ENCODE assay signal across 7 mouse cellular contexts in the genomic region with DNA sequence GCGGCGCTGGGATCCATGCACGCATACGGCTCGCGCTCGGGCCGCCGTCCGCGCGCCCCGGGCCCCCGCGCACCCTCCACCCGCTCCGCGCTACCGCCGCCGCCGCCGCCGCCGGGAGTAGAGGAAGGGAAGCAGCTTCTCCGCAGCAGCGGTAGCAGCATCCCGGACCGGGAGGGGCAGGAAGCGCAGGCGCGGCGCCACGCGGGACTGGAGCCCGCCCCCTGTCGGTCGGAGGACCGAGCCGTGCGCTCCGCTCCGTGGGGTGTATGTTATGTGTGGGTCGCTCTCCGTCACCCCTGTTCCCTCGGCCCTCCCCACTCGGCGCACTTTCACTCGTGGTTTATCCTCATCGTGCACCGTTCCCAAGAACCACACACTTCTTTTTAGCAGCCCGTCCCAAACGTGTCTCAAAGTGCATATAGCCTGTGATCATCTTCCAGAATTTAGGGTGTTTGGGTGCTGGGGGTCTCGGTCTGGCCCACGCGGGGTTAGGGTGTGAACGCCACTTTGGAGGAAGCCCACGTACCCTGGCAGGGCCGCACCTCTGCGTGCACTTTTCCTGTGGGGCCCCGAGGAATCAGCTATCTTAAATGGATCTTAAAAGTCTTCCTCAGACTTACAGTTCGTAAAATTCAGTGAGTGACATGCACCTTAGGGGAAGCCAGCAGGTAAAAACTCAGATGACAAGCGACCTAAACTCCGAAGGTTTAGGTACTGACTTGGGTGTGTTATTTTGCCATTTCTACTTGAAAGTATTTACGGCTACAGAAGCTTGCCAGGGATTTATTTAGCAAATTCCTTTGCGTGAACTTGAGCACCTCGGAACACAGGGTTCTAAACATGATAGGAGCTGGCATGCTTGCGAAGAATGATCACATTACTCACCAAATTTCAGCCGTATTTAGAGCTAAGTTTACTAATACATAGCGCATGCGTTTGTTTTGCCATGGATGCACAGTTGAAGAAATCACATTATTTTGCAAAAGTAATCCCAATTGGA. TPM values are rescaled to one million over a fixed set of nuclear protein-coding genes. Genes with fewer than 3 reads are reported as not detected.
DNase-seq lines count a peak whose midpoint lies in the region; ATAC-seq and TF ChIP-seq lines count a peak whose summit lies in the region.

Gene Rab12, minus strand, starts transcription at position 176 of the 1,000 bp plus-strand sequence.

- no peaks in the 10 kb centered on the region for H3K27me3 ChIP-seq in embryonic facial prominence, embryonic 13.5 days
- H3K27me3 ChIP-seq in heart, adult 2 months (ENCODE audit: control insufficient read depth, insufficient read depth, low read length): 0 out of 2 replicates have a peak, but pooled peaks cover 3% of the 10 kb centered on the region
- H3K27me3 ChIP-seq in limb, embryonic 13.5 days: no peaks in the 10 kb centered on the region
- H3K27me3 ChIP-seq in midbrain, embryonic 16.5 days (ENCODE audit: control insufficient read depth, insufficient read depth, low read depth, low read length): no peaks in the 10 kb centered on the region

- peak; percentile 91 for TF ChIP-seq CTCF in heart, adult 2 months (IDR thresholded peaks at IDR 0.05)

- H3K27ac ChIP-seq in embryonic facial prominence, embryonic 13.5 days: peak within 1 kb of the TSS; percentile 51; the same call in 1 of the 2 replicates
- peak within 1 kb of the TSS; percentile 91 for H3K27ac ChIP-seq in heart, adult 2 months
- no peak within 1 kb of the TSS for H3K27ac ChIP-seq in limb, embryonic 13.5 days
- H3K27ac ChIP-seq in midbrain, embryonic 16.5 days (ENCODE audit: low read length): peak within 1 kb of the TSS; percentile 71

- peak within 1 kb of the TSS; percentile 99 for H3K9ac ChIP-seq in embryonic facial prominence, embryonic 13.5 days
- H3K9ac ChIP-seq in heart, adult 2 months (ENCODE audit: low read depth, low read length): peak within 1 kb of the TSS; percentile 96
- peak within 1 kb of the TSS; percentile 96 for H3K9ac ChIP-seq in limb, embryonic 13.5 days
- H3K9ac ChIP-seq in midbrain, embryonic 16.5 days (ENCODE audit: low read depth, low read length): peak within 1 kb of the TSS; percentile 99

- H3K79me2 ChIP-seq in heart, adult 2 months (replicated peaks; ENCODE audit: control insufficient read depth, insufficient read depth, low read length): peaks cover 10% of the 10 kb centered on the region

- ATAC-seq in embryonic facial prominence, embryonic 13.5 days (ENCODE audit: insufficient number of reproducible peaks, insufficient read depth, low FRiP score, low TSS enrichment, low read depth): peak; percentile 92
- peak; percentile 95 for ATAC-seq in limb, embryonic 13.5 days (ENCODE audit: low FRiP score, low read depth)
- peak; percentile 95 for ATAC-seq in midbrain, embryonic 16.5 days

- peak within 1 kb of the TSS; percentile 99 for H3K4me3 ChIP-seq in embryonic facial prominence, embryonic 13.5 days
- peak within 1 kb of the TSS; percentile 98 for H3K4me3 ChIP-seq in heart, adult 2 months
- H3K4me3 ChIP-seq in limb, embryonic 13.5 days: peak within 1 kb of the TSS; percentile 77
- peak within 1 kb of the TSS; percentile 97 for H3K4me3 ChIP-seq in midbrain, embryonic 16.5 days (ENCODE audit: low read depth, low read length)

- H3K4me2 ChIP-seq in embryonic facial prominence, embryonic 13.5 days: peak within 1 kb of the TSS; percentile 88
- peak within 1 kb of the TSS; percentile 84 for H3K4me2 ChIP-seq in limb, embryonic 13.5 days (replicated peaks)
- peak within 1 kb of the TSS; percentile 95 for H3K4me2 ChIP-seq in midbrain, embryonic 16.5 days (ENCODE audit: low read length)

- 0 out of 2 replicates have a peak, but pooled peaks have one; percentile 65 for TF ChIP-seq EP300 in heart, adult 2 months (IDR thresholded peaks at IDR 0.05; ENCODE audit: insufficient read depth, low read depth, low read length)

- H3K9me3 ChIP-seq in embryonic facial prominence, embryonic 13.5 days: no peaks in the 10 kb centered on the region
- no peaks in the 10 kb centered on the region for H3K9me3 ChIP-seq in limb, embryonic 13.5 days
- H3K9me3 ChIP-seq in midbrain, embryonic 16.5 days (replicated peaks; ENCODE audit: control insufficient read depth, low read length, poor library complexity, severe bottlenecking): no peaks in the 10 kb centered on the region

- WGBS in embryonic facial prominence, embryonic 13.5 days: 7% methylated on average over 65 of the region's 71 CpGs
- WGBS in heart, adult 2 months: 5% methylated on average over 71 of the region's 71 CpGs
- 8% methylated on average over 59 of the region's 71 CpGs for WGBS in limb, embryonic 13.5 days
- whole genome bisulfite sequencing in midbrain, embryonic 16.5 days: 13% methylated on average over 44 of the region's 71 CpGs

- peak; percentile 91 to 94 for DNase-seq in adrenal gland, postnatal 36 days
- peak; percentile 90 to 93 for DNase-seq in heart, adult 2 months
- DNase-seq in kidney, adult 8-10 months: peak; percentile 70 to 80
- peak; percentile 85 to 90 for DNase-seq in spleen, postnatal 10 days (ENCODE audit: low spot score in 2 of 2)

- H3K4me1 ChIP-seq in embryonic facial prominence, embryonic 13.5 days: peaks cover 24% of the 10 kb centered on the region
- peaks cover 7% of the 10 kb centered on the region for H3K4me1 ChIP-seq in heart, adult 2 months (ENCODE audit: control insufficient read depth, insufficient read depth, low read length)
- H3K4me1 ChIP-seq in limb, embryonic 13.5 days: peaks cover 19% of the 10 kb centered on the region
- peaks cover 22% of the 10 kb centered on the region for H3K4me1 ChIP-seq in midbrain, embryonic 16.5 days (ENCODE audit: control insufficient read depth, insufficient read depth, low read length)

- peaks cover 7% of the 10 kb centered on the region for H3K36me3 ChIP-seq in embryonic facial prominence, embryonic 13.5 days
- H3K36me3 ChIP-seq in heart, adult 2 months (ENCODE audit: control insufficient read depth, insufficient read depth, low read length): peaks cover 13% of the 10 kb centered on the region
- peaks cover 8% of the 10 kb centered on the region for H3K36me3 ChIP-seq in limb, embryonic 13.5 days
- no peaks in the 10 kb centered on the region for H3K36me3 ChIP-seq in midbrain, embryonic 16.5 days (ENCODE audit: control insufficient read depth, insufficient read depth, low read length)

- intact Hi-C loops in heart, adult 2 months (cut with DNase I): no loop called here

- TF ChIP-seq POLR2A in heart, adult 2 months (IDR thresholded peaks at IDR 0.05; ENCODE audit: insufficient read depth, low read depth, low read length): peak; percentile 52; the same call in 1 of the 2 replicates

RNA-seq across cellular contexts. Expression of gene Rab12, which starts in this region (rescaled TPM):
- 10 to 100 TPM; 87.5 to 97.8 TPM for total RNA-seq in adrenal gland, postnatal 36 days (2021)
- 55.9 and 61.9 TPM in 2 replicates for polyA plus RNA-seq in embryonic facial prominence, embryonic 13.5 days (2015; fragmentation: Nextera tagmentation; extraction: Ambion mirVana)
- total RNA-seq in heart, adult 2 months (2021): 100 to 1,000 TPM; 206 to 238 TPM
- 79.7 and 140 TPM in 2 replicates for polyA plus RNA-seq in heart, adult 2 months (2012; rRNA removed)
- 49.0 and 49.6 TPM in 2 replicates for polyA plus RNA-seq in limb, embryonic 13.5 days (2015; fragmentation: Nextera tagmentation; extraction: Ambion mirVana)
- 76.7 and 80.1 TPM in 2 replicates for polyA plus RNA-seq in midbrain, embryonic 16.5 days (2015; fragmentation: Nextera tagmentation; extraction: Ambion mirVana)
